Mouse (Mus musculus) olfactory bulb, adult 2 months (tissue): ENCODE measurements around the gene Gria4.

Source experiments
- CTCF ChIP-seq: fragments of 200-500 bp; IDR thresholded peaks from 2 replicates; pipeline ENCODE4 v1.5.1; 2012; ENCODE audit warnings: low read depth, mild to moderate bottlenecking, low read length, moderate library complexity; ENCODE audit not compliant: insufficient read depth
- POLR2A ChIP-seq: fragments of 200-500 bp; IDR thresholded peaks from 2 replicates; pipeline ENCODE4 v1.6.1; 2012; ENCODE audit warnings: mild to moderate bottlenecking, low read depth, low read length, moderate library complexity; ENCODE audit not compliant: insufficient read depth

GRCm38 (mm10) chr9:4615286-4615685, 180.7 kb downstream of the Gria4 start:
- TF ChIP-seq POLR2A, result no peak
- TF ChIP-seq CTCF, result no peak
